Mouse (Mus musculus) hindbrain, embryonic 14.5 days (tissue): ENCODE results near the gene Hspd1. TPM values are rescaled to one million over a fixed set of nuclear protein-coding genes. Genes with fewer than 3 reads are reported as not detected.
"Not testable (repeated sequence)": the region's sequence is repeated elsewhere in the genome, so short reads cannot be mapped to it uniquely, and the experiment has no call there.

ENCODE experiments used
- ATAC-seq: fragments of 200-750 bp; cut with Nextera tagmentation; 2 replicates; pipeline ENCODE4 v1.8.0; 2017; ENCODE audit warnings: moderate number of reproducible peaks, mild to moderate bottlenecking, moderate TSS enrichment, moderate library complexity; ENCODE audit not compliant: low FRiP score
- DNase-seq: peaks from one replicate; pipeline ENCODE4 v3.0.0-alpha.2; 2015; ENCODE audit warnings: low spot score
- H3K27ac ChIP-seq: fragments of 300-500 bp; sonication (generic); 2 replicates; pipeline ENCODE4 v1.5.1; 2014; ENCODE audit warnings: mild to moderate bottlenecking, moderate library complexity
- H3K27me3 ChIP-seq: fragments of 300-500 bp; sonication (generic); 2 replicates; pipeline ENCODE4 v1.6.1; 2014; ENCODE audit warnings: mild to moderate bottlenecking, low read length, mixed read lengths; ENCODE audit not compliant: control insufficient read depth, insufficient read depth
- H3K36me3 ChIP-seq: fragments of 300-500 bp; sonication (generic); replicated peaks from 2 replicates; pipeline ENCODE4 v1.6.1; 2014; ENCODE audit not compliant: control insufficient read depth, insufficient read depth
- H3K4me1 ChIP-seq: fragments of 300-500 bp; sonication (generic); replicated peaks from 2 replicates; pipeline ENCODE4 v1.6.1; 2014; ENCODE audit warnings: antibody characterized with exemption, low read length, mixed read lengths; ENCODE audit not compliant: control insufficient read depth, insufficient read depth
- H3K4me2 ChIP-seq: fragments of 300-500 bp; sonication (generic); replicated peaks from 2 replicates; pipeline ENCODE4 v1.6.1; 2014; ENCODE audit warnings: mild to moderate bottlenecking, moderate library complexity
- H3K4me3 ChIP-seq: fragments of 300-500 bp; sonication (generic); replicated peaks from 2 replicates; pipeline ENCODE4 v1.5.1; 2014; ENCODE audit warnings: mild to moderate bottlenecking, low read length
- H3K9ac ChIP-seq: fragments of 300-500 bp; sonication (generic); 2 replicates; pipeline ENCODE4 v1.6.1; 2014
- H3K9me3 ChIP-seq: fragments of 300-500 bp; sonication (generic); 2 replicates; pipeline ENCODE4 v1.6.1; 2016; ENCODE audit warnings: low read length; ENCODE audit not compliant: control insufficient read depth
- WGBS: fragments of 180-500 bp; shearing (Covaris S2); extraction: QIAGEN DNeasy Blood & Tissue Kit; methylation state at CpG from one replicate; pipeline ENCODE4 v1.1.7; 2014; 5-methylcytosine and 5-hydroxymethylcytosine counted together
- polyA plus RNA-seq: library from polyadenylated mRNA; unstranded; fragments of >200 nt; fragmentation: Nextera tagmentation; extraction: Ambion mirVana; gene quantifications from 2 replicates; pipeline ENCODE4 v1.2.1, GENCODE M21; 2014

Gene Hspd1
- polyA plus RNA-seq, 1 experiment from 2014 or later = 222 TPM

- 95% methylated on average over 2 of the region's 2 CpGs for WGBS
- not testable (repeated sequence) for H3K4me1 ChIP-seq, H3K4me2 ChIP-seq, H3K27ac ChIP-seq, H3K9me3 ChIP-seq, H3K36me3 ChIP-seq, H3K4me3 ChIP-seq, ATAC-seq, H3K27me3 ChIP-seq, DNase-seq, H3K9ac ChIP-seq
Measured at GRCm38 (mm10) chr1:55124136-55124535, 36.1 kb upstream of the Hspd1 start.

- 96% methylated on average over 2 of the region's 2 CpGs for WGBS
- DNase-seq (no peak), ATAC-seq (no peak)
- no peaks in the 10 kb centered on the region for H3K9me3 ChIP-seq
- H3K4me3 ChIP-seq = no peak overlapping the region
- H3K27ac ChIP-seq = no peak overlapping the region
- no peaks in the 10 kb centered on the region for H3K27me3 ChIP-seq
- H3K36me3 ChIP-seq = no peaks in the 10 kb centered on the region
- no peaks in the 10 kb centered on the region for H3K4me1 ChIP-seq
- H3K4me2 ChIP-seq = no peak overlapping the region
- no peak overlapping the region for H3K9ac ChIP-seq
Measured at GRCm38 (mm10) chr1:55123561-55123960, 35.5 kb upstream of the Hspd1 start.

- H3K9me3 ChIP-seq = no peaks in the 10 kb centered on the region
- H3K27ac ChIP-seq = no peak overlapping the region
- H3K27me3 ChIP-seq = no peaks in the 10 kb centered on the region
- H3K36me3 ChIP-seq = no peaks in the 10 kb centered on the region
- WGBS = 92% methylated on average over 5 of the region's 5 CpGs
- no peak overlapping the region for H3K4me2 ChIP-seq
- no peak overlapping the region for H3K4me3 ChIP-seq
- H3K4me1 ChIP-seq = no peaks in the 10 kb centered on the region
- H3K9ac ChIP-seq = no peak overlapping the region
- no peak for ATAC-seq
- no peak for DNase-seq
Measured at GRCm38 (mm10) chr1:55123046-55123445, 35.0 kb upstream of the Hspd1 start.

GRCm38 (mm10) chr1:55109066-55109766 lies 21.2 kb upstream of the Hspd1 start:
- H3K4me1 ChIP-seq = no peaks in the 10 kb centered on the region
- no peaks in the 10 kb centered on the region for H3K9me3 ChIP-seq
- no peak overlapping the region for H3K9ac ChIP-seq
- no peak overlapping the region for H3K4me2 ChIP-seq
- 93% methylated on average over 4 of the region's 4 CpGs for WGBS
- H3K27me3 ChIP-seq = no peaks in the 10 kb centered on the region
- no peaks in the 10 kb centered on the region for H3K36me3 ChIP-seq
- H3K27ac ChIP-seq = no peak overlapping the region
- no peak overlapping the region for H3K4me3 ChIP-seq
- DNase-seq (no peak), ATAC-seq (no peak)

- WGBS = 33% methylated on average over 2 of the region's 2 CpGs
- H3K4me1 ChIP-seq = no peaks in the 10 kb centered on the region
- H3K4me2 ChIP-seq = no peak overlapping the region
- no peak overlapping the region for H3K9ac ChIP-seq
- no peaks in the 10 kb centered on the region for H3K27me3 ChIP-seq
- no peak overlapping the region for H3K27ac ChIP-seq
- DNase-seq = no peak
- ATAC-seq = no peak
- H3K9me3 ChIP-seq = no peaks in the 10 kb centered on the region
- no peak overlapping the region for H3K4me3 ChIP-seq
- H3K36me3 ChIP-seq = no peaks in the 10 kb centered on the region
Measured at GRCm38 (mm10) chr1:55108473-55108872, 20.4 kb upstream of the Hspd1 start.

- H3K4me1 ChIP-seq = no peaks in the 10 kb centered on the region
- no peak overlapping the region for H3K9ac ChIP-seq
- H3K36me3 ChIP-seq = no peaks in the 10 kb centered on the region
- H3K27me3 ChIP-seq = no peaks in the 10 kb centered on the region
- no peaks in the 10 kb centered on the region for H3K9me3 ChIP-seq
- 90% methylated on average over 1 of the region's 1 CpGs for WGBS
- H3K4me3 ChIP-seq = no peak overlapping the region
- no peak overlapping the region for H3K27ac ChIP-seq
- DNase-seq (no peak), ATAC-seq (no peak)
- no peak overlapping the region for H3K4me2 ChIP-seq
Measured at GRCm38 (mm10) chr1:55107644-55108043, 19.6 kb upstream of the Hspd1 start.

GRCm38 (mm10) chr1:55106919-55107585 lies 19.0 kb upstream of the Hspd1 start:
- Histone ChIP-seq H3K27ac (no peak overlapping the region), H3K4me3 (no peak overlapping the region), H3K36me3 (no peaks in the 10 kb centered on the region), H3K4me2 (no peak overlapping the region), H3K27me3 (no peaks in the 10 kb centered on the region), H3K4me1 (no peaks in the 10 kb centered on the region), H3K9me3 (no peaks in the 10 kb centered on the region), H3K9ac (no peak overlapping the region)
- WGBS = 87% methylated on average over 9 of the region's 9 CpGs
- ATAC-seq = no peak
- no peak for DNase-seq

- Histone ChIP-seq H3K9me3 (no peaks in the 10 kb centered on the region), H3K36me3 (peaks cover 41% of the 10 kb centered on the region), H3K27me3 (no peaks in the 10 kb centered on the region), H3K4me3 (no peak overlapping the region), H3K9ac (no peak overlapping the region), H3K27ac (no peak overlapping the region), H3K4me2 (no peak overlapping the region), H3K4me1 (peaks cover 10% of the 10 kb centered on the region; the same call in 1 of the 2 replicates)
- no peak for ATAC-seq
- WGBS = 91% methylated on average over 1 of the region's 1 CpGs
- no peak for DNase-seq
Measured at GRCm38 (mm10) chr1:55092469-55092868, 4.4 kb upstream of the Hspd1 start.

- no peaks in the 10 kb centered on the region for H3K9me3 ChIP-seq
- H3K4me3 ChIP-seq = no peak overlapping the region
- H3K36me3 ChIP-seq = peaks cover 41% of the 10 kb centered on the region
- H3K27me3 ChIP-seq = no peaks in the 10 kb centered on the region
- WGBS = 88% methylated on average over 2 of the region's 2 CpGs
- no peak overlapping the region for H3K27ac ChIP-seq
- H3K9ac ChIP-seq = no peak overlapping the region
- no peak for ATAC-seq
- H3K4me2 ChIP-seq = no peak overlapping the region
- H3K4me1 ChIP-seq = peaks cover 10% of the 10 kb centered on the region; the same call in 1 of the 2 replicates
- DNase-seq = no peak
Measured at GRCm38 (mm10) chr1:55092056-55092455, 4.0 kb upstream of the Hspd1 start.
